Mouse (Mus musculus) kidney, adult 2 months (tissue): Measurements from ENCODE around the gene Ugcg. TPM values are rescaled to one million over a fixed set of nuclear protein-coding genes. Genes with fewer than 3 reads are reported as not detected.

Experiments used
- DNase-seq: peaks from one replicate; pipeline ENCODE4 v3.0.0; 2021
- H3K27ac ChIP-seq: fragments of 200-500 bp; 2 replicates; pipeline ENCODE4 v1.5.1; 2012; ENCODE audit warnings: low read depth, low read length, control low read depth, inconsistent platforms; ENCODE audit not compliant: insufficient read depth
- H3K27me3 ChIP-seq: fragments of 200-500 bp; replicated peaks from 2 replicates; pipeline ENCODE4 v1.6.1; 2012; ENCODE audit warnings: mild to moderate bottlenecking, moderate library complexity, low read length, inconsistent platforms; ENCODE audit not compliant: control insufficient read depth, insufficient read depth
- H3K36me3 ChIP-seq: fragments of 200-500 bp; 2 replicates; pipeline ENCODE4 v1.6.1; 2012; ENCODE audit warnings: mild to moderate bottlenecking, moderate library complexity, low read length, inconsistent platforms; ENCODE audit not compliant: control insufficient read depth, insufficient read depth
- H3K4me1 ChIP-seq: fragments of 200-500 bp; 2 replicates; pipeline ENCODE4 v1.6.1; 2011; ENCODE audit warnings: low read length; ENCODE audit not compliant: control insufficient read depth, insufficient read depth
- H3K4me3 ChIP-seq: fragments of 200-500 bp; 2 replicates; pipeline ENCODE4 v1.5.1; 2011; ENCODE audit warnings: mild to moderate bottlenecking, low read depth, low read length, control low read depth; ENCODE audit not compliant: insufficient read depth
- CTCF ChIP-seq: fragments of 200-500 bp; conservative IDR thresholded peaks from 2 replicates; pipeline ENCODE4 v1.5.1; 2011; ENCODE audit warnings: low read depth, mild to moderate bottlenecking, control low read depth, low read length, moderate library complexity, mixed read lengths; ENCODE audit not compliant: insufficient read depth, insufficient read length
- POLR2A ChIP-seq: fragments of 200-500 bp; IDR thresholded peaks from one replicate; pipeline ENCODE4 v1.6.1; 2011; ENCODE audit warnings: low read depth, low read length, control low read depth
- WGBS: fragments of 180-500 bp; shearing (Covaris S2); methylation state at CpG from one replicate; pipeline ENCODE4 v1.1.7; 2018; 5-methylcytosine and 5-hydroxymethylcytosine counted together
- polyA plus RNA-seq: library from polyadenylated mRNA; depleted of rRNA; stranded (reverse); fragments of >200 nt; gene quantifications from 2 replicates; pipeline ENCODE4 v1.2.3, GENCODE M21; 2012

Gene Ugcg
- polyA plus RNA-seq, 1 experiment: 11.6 TPM

GRCm38 (mm10) chr4:59238641-59239311 is 49.7 kb downstream of the Ugcg start:
- no peaks in the 10 kb centered on the region for H3K36me3 ChIP-seq
- 38% methylated on average over 9 of the region's 9 CpGs for WGBS
- DNase-seq: peak; percentile 44
- peaks cover 3% of the 10 kb centered on the region; the same call in 1 of the 2 replicates for H3K4me1 ChIP-seq
- peak overlapping the region; percentile 70 for H3K27ac ChIP-seq
- H3K27me3 ChIP-seq: no peaks in the 10 kb centered on the region
- H3K4me3 ChIP-seq: no peak overlapping the region
- TF ChIP-seq POLR2A: no peak
- TF ChIP-seq CTCF: no peak

GRCm38 (mm10) chr4:59239312-59239728 is 50.3 kb downstream of the Ugcg start:
- Histone ChIP-seq H3K4me3 (no peak overlapping the region), H3K27me3 (no peaks in the 10 kb centered on the region), H3K4me1 (peaks cover 3% of the 10 kb centered on the region; the same call in 1 of the 2 replicates), H3K27ac (0 out of 2 replicates have a peak overlapping the region, but pooled peaks have one; percentile 42), H3K36me3 (no peaks in the 10 kb centered on the region)
- no peak for TF ChIP-seq CTCF
- TF ChIP-seq POLR2A: no peak
- DNase-seq: peak; percentile 53
- 24% methylated on average over 9 of the region's 9 CpGs for WGBS

GRCm38 (mm10) chr4:59240160-59240559 is 51.1 kb downstream of the Ugcg start:
- WGBS: 97% methylated on average over 9 of the region's 9 CpGs
- Histone ChIP-seq H3K4me1 (peaks cover 3% of the 10 kb centered on the region; the same call in 1 of the 2 replicates), H3K27me3 (no peaks in the 10 kb centered on the region), H3K36me3 (no peaks in the 10 kb centered on the region), H3K27ac (no peak overlapping the region), H3K4me3 (no peak overlapping the region)
- TF ChIP-seq CTCF: no peak
- no peak for TF ChIP-seq POLR2A
- DNase-seq: no peak

- 84% methylated on average over 4 of the region's 4 CpGs for WGBS
- no peak for TF ChIP-seq POLR2A
- TF ChIP-seq CTCF: peak; percentile 24; the same call in 1 of the 2 replicates
- Histone ChIP-seq H3K4me1 (peaks cover 3% of the 10 kb centered on the region; the same call in 1 of the 2 replicates), H3K27ac (no peak overlapping the region), H3K36me3 (no peaks in the 10 kb centered on the region), H3K27me3 (no peaks in the 10 kb centered on the region), H3K4me3 (no peak overlapping the region)
- no peak for DNase-seq
These were observed 52.0 kb downstream of the Ugcg start for GRCm38 (mm10) chr4:59241096-59241495.

- H3K4me1 ChIP-seq: peaks cover 3% of the 10 kb centered on the region; the same call in 1 of the 2 replicates
- WGBS: 93% methylated on average over 3 of the region's 3 CpGs
- no peaks in the 10 kb centered on the region for H3K27me3 ChIP-seq
- H3K4me3 ChIP-seq: no peak overlapping the region
- TF ChIP-seq POLR2A (no peak), CTCF (no peak)
- H3K27ac ChIP-seq: no peak overlapping the region
- peak; percentile 85 for DNase-seq
- H3K36me3 ChIP-seq: no peaks in the 10 kb centered on the region
These were observed 53.2 kb downstream of the Ugcg start for GRCm38 (mm10) chr4:59242221-59242620.

GRCm38 (mm10) chr4:59243802-59244493 is 54.9 kb downstream of the Ugcg start:
- no peak overlapping the region for H3K27ac ChIP-seq
- TF ChIP-seq CTCF: no peak
- no peak for TF ChIP-seq POLR2A
- no peak for DNase-seq

GRCm38 (mm10) chr4:59244791-59245555 is 55.9 kb downstream of the Ugcg start:
- TF ChIP-seq CTCF: peak; percentile 18; the same call in 1 of the 2 replicates
- no peak for TF ChIP-seq POLR2A
- Histone ChIP-seq H3K4me3 (no peak overlapping the region), H3K36me3 (no peaks in the 10 kb centered on the region), H3K4me1 (peaks cover 3% of the 10 kb centered on the region; the same call in 1 of the 2 replicates), H3K27ac (peak overlapping the region; percentile 43; the same call in 1 of the 2 replicates), H3K27me3 (no peaks in the 10 kb centered on the region)
- DNase-seq: peak; percentile 83
- 62% methylated on average over 7 of the region's 7 CpGs for WGBS

More at GRCm38 (mm10) chr4:59243802-59244493, 54.9 kb downstream of the Ugcg start:
- H3K27me3 ChIP-seq: no peaks in the 10 kb centered on the region
- H3K4me1 ChIP-seq: peaks cover 3% of the 10 kb centered on the region; the same call in 1 of the 2 replicates
- WGBS: 85% methylated on average over 7 of the region's 7 CpGs
- H3K4me3 ChIP-seq: no peak overlapping the region
- H3K36me3 ChIP-seq: no peaks in the 10 kb centered on the region
